Mouse (Mus musculus): ENCODE results near the gene Adam12.

The Adam12 gene

DNA sequence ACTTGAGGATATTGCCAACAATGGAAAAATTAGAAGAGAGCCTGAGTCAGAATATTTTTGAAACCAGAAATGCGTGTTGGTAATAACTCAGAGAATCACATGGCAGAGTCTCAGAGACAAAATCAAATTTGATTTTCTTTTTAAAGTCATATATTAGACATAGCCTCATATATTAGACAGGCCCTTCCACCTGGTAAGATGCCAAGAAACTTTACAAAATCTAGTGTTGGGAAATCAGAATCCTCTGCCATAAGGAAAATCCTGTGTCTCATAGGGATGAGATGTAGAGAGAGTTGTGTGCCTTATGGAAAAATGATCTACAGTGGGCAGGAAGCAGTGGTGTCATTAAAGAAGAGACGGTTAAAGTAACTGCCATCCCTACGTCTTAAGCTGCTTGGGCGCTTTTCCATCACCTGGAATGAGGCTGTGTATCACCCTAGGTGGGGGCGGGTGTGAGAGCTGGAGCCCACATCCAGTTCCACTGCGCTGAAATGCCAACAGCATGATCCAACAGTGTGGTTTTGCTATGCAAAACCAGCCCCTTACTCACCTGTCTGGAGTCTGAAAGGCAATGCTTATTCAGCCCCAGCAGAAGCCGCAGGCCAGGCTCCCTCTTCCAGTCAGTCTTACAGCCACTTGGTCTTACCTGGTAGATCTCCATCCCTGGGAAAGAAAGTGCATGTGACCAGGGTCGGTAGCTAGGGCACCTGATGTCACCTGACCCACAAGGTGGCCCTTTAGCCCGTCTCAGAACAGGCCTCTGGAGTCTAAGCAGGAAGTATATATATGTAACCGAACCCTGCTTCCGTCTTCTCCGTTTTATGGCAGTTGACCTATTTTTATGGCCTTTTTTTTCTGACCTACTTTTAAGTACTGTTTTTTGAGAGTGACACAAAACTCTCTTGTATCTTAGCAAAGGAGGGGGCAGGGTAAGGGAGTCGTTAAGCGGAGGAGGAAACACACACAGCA, at the start of gene Adam12:
TSS of gene Adam12 (minus strand) at position 769 of the 969 bp plus-strand sequence.
- no peak for DNase-seq (ENCODE audit: low read depth, low spot score)

DNA sequence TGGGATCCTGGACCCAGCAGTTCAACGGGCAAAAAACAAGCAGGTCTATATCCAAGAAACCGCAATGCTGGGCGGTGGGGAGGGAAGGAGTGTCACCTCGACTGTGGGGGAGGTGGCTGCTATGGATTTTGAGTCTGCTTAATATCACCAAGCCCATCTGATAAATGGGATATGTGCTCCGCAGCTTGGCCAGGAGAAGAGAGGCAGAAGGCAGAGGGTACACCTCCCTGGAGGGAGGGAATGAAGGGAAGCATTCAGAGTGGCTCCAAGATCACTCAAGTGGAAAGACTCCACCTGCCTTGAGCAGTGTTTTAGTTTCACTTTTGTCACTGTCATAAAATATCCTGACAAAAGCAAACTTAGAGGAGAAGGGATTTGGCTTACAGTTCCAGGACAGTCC, 41.0 kb upstream of the Adam12 start:
- DNase-seq (ENCODE audit: low read depth, low spot score): no peak

DNA sequence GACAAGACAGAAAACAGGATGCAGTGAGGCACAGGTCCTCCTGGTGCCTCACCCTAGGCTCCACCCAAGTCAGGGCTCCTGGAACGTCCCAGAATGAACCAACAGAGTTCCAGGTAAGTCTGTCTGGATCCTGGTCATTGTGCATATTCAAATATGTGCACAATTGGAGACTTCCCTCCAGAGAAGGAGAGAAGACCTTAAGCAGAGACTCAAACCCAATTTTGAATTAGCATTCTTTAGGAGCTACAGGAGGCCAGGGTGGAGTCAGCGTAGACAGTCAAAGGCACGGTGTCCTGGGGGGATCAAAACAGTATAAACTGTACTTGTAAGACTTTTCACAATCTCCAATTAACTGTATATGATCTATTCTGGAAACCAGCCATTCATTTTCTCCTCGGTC, 40.5 kb upstream of the Adam12 start:
- peak; percentile 87 for DNase-seq (ENCODE audit: low read depth, low spot score)

DNA sequence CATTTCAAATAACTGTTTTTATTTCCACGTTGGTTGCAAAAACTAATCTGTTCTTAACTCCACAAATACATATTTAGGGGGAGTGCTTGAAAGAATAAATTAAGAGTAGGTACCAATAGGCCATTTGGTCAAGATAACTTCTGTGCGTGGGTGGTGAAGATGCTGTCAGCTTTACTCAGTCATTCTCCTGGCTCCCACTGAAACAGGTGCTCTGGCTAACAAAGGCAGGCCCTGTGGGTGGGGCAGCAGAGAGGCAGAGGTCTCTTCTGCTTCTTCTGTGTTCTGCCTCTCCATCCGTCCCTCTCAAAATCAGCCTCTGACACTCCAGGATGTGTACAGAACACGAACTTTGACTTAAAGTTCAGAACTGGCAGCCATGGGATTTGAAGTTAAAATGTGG, 33.8 kb upstream of the Adam12 start:
- DNase-seq (ENCODE audit: low read depth, low spot score): no peak

DNA sequence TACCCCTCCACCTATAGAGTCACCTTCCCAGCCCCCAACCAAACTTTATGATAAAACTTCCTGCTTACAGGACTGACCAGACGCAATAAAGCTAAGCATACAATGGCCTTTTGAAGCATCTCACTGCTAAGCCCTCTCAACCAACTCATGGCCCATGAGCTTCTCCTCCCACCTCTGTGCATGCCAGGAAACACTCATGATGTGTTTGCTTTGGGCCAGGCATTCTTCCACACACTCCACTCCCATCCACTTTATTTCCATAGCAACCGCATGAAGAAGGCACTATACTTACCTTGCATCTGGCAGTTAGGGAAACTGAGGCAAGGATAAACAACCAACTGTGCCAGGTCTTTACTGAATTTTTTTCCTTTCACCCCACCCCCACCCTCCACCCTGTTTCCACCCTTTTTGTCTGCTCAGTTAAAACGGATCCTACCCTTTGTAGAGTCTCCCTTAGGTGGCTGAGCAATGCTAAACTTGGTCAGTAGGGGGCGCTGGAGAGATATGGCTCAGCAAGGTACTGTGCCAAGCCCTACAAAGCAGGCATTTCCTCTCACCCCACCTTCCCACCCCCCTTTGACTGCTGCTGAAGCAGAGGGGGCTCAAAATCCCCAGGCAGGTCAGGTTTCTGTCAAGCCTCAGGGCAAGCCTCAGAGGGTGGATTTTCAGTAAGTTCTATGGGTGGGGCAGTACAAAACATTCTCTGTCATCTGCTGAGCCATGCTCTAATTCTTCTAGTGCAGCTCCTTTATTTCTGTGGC, 31.4 kb upstream of the Adam12 start:
- DNase-seq (ENCODE audit: low read depth, low spot score): peak; percentile 66

DNA sequence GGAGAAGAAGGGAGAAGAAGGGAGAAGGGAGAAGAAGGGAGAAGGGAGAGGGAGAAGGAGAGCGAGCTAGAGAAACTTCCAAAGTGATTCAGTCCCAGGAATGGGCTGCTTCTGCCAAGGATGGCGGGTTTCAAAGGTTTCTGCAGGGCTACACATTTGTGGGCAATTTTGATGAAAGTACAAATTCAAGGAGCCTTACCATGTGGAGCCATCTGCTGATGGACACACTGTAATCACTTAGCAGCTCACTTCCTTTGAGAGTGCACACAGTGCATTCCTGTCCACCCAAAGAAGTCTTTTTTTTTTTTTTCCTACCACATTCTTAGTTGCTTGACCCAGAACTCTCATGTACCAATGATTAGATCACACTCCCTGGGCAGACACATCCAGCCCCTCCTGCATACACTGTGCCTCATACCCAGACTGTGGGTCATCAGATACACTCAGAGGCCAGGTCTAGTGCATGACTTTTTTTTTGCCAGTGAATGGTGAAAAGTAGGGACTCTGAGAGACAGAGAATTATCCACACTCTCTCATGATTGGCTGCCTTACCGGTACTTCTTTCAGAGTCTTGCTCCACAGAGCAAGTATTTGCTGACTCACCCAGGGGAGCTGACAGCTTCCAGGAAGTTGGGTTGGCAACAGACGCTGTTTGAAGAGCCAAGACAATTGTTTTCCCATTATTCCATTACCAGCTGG, 29.2 kb upstream of the Adam12 start:
- peak; percentile 10 for DNase-seq (ENCODE audit: low read depth, low spot score)

DNA sequence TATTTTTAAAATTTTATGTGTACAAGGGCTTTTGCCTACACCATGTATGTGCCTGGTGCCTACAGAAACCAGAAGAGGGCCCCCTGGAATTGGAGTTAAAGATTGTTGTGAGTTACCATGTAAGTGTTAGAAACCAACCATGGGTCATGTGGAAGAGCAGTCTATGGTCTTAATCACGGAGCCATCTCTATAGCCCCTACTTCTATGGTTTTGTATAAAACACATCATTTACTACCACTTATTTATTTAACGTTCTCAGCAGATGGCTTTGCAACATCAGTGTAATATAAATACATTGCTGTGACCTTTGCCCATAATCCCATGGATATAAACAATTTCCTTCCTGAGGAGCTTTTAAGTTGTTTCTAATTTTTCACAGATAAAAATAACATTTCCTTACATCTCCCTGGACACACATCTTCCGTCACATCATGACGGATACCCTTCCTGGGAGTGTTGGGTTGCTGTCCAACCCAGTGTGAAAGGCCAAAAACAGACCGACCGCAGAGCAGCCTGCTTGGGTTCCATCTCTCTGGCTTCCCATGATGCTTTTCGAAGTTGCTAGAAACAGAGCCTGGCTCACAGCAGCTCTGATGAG, 18.4 kb upstream of the Adam12 start:
- DNase-seq (ENCODE audit: low read depth, low spot score): no peak

DNA sequence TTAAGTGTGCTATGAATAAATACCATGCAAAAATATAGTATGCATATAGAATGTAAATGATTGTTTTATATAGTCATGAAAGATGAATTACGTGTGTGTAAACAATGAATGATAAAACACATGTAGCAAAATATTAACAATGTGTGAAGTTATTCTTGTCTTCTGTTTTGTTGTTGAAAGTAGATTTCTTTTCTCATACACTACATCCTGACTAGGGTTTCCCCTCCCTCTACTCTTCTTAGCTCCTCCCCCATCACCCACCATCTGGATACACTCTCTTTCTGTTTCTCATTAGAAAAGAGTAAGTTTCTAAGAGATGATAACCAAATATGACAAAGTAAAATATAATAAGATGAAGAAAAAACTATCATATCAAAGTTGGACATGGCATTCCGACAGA, 16.1 kb upstream of the Adam12 start:
- no peak for DNase-seq (ENCODE audit: low read depth, low spot score)

DNA sequence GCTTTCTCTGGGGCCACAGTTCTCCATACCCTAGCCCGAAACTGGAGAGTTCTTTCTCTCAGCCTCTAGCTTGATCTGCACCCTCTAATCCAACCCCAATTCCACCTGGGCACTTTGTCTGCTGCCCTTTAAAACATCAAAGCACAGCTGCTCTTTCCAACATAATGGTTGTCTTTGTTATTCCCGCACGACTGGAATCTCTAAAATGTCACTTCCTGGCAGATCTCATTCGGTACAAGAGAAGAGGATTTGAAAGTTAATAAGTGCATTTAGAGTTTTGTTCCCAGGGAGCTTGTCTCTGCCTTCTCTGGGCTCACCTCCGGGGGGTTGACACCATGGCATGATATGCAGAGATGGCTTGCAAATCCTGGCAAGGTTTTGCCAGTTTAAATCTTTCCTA, 14.7 kb upstream of the Adam12 start:
- peak; percentile 66 for DNase-seq (ENCODE audit: low read depth, low spot score)

DNA sequence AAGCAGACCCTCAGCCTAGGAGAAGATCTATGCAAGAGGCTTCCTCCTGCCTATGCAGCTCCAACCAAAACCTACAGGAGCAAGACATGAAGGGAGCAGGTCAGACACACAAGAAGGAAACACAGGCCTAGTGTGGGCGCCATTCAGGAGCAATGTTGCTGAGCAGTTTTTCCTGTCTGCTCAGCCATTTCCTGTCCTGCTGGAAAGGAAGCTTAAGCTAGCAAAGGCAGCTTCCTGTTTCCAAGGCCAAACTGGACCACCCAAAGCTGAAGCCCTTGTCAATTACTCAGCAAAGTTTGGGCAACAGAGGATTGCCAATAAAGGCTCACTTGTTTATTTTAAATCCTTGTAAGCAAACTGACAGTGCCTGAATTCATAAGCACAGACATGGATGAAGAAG, 10.8 kb upstream of the Adam12 start:
- DNase-seq (ENCODE audit: low read depth, low spot score): no peak

DNA sequence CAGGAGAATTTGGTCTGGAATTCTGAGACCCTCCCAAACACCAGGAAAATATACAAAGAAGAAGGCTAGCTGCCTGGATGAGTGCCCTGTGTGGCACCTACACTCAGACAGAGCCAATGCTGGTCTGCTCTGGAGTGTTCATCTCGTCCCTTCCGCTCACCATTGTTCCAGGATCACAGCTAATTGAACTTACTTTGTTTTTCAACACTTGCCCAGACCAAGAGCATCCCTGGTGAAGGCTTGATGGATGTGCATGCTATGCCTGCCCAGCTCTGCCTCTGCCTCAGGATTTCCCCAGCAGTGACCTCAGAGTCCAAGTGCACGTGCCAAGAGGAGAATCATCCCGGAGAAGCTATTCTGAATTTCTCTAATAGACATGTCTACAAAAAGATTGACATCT, 9.3 kb upstream of the Adam12 start:
- no peak for DNase-seq (ENCODE audit: low read depth, low spot score)

DNA sequence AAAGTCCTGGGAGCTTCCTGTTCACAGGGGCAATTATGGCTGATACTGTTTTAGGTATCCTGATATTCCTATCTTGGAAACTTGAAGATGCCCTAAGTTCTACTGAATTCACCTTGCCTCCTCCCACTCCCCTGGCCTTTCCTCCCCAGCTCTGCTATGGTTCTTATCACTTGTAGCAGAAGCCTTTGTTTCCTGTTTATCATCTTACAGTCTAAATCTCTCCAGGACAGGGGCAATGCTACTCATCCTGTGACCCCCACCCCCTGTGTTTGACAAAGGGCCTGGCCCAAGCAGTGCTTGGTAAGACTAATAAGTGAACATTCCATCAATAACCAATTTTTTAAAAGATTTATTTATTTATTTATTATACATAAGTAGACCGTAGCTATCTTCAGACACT, 8.6 kb upstream of the Adam12 start:
- no peak for DNase-seq (ENCODE audit: low read depth, low spot score)

DNA sequence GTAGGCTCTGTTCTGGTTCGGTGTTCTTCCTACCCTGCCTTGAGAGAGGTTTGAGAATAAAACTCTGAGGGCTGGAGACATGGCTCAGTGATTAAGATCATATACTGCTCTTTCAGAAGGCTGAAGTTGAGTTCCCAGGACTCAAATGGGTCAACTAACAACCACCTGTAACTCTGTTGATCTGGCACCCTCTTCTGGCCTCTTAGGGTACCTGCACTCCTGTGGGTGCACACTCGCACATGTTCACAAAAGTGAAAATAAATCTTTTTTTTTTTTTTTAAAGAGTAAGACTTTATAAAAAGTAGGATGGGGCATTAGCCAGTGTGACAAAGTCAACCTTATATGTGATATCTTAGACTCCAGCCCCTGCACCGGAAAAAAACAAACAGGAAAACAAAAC, 6.9 kb upstream of the Adam12 start:
- DNase-seq (ENCODE audit: low read depth, low spot score): peak; percentile 53

DNA sequence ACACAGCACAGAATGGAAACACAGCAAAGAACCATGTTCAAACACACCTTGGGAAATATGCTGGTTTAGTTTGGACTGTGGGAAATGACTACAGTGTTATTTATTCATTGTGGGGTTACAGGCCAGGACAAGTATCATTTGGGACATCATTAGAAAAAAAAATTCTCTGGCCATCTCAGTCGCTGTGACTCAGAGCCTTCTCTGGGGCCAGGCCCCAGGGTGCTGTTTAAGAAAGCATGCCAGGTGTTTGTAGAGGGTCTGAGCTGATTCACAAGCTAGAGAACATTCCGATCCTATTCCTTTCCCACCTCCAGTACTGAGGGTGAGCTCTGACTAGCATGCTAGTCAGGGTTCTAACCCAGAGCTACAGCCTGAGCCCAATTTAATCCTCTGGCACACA, 5.4 kb upstream of the Adam12 start:
- no peak for DNase-seq (ENCODE audit: low read depth, low spot score)

DNA sequence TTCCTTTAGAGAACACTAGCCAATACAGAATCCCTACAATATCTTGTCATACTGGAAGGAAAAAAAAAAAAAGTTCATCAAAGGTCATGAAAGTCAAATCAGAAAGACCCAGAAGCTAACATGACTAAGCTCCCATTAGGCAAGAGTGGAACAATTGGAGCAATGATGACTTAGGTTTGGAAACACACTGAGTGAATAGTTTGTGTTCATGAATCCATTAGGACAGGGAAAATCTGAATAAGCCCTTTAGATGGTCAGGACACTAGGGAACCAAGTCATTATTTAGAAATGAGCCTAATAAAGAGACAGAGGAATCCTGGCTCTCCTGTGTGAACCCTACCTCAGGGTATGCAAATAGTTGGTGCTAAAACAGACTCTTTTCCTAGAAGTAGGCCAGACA, 4.8 kb upstream of the Adam12 start:
- DNase-seq (ENCODE audit: low read depth, low spot score): no peak

DNA sequence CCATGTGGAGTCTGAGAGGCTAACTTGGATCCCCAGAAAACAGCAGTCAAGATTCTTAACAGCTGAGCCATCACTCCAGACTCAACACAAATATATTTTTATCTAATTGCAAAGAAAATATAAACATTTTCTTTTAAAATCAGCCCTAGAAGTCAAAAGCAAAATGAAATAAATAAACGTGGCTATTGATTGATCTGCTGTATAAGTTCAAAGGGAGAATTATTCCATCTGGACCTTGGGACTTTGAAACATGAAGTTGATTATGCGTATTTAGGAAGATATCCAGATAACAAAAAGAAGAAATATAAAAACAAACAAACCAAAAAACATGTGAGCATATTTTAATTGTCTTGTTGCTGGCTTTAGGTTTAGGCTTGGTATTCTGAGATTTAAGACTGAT, 3.6 kb upstream of the Adam12 start:
- no peak for DNase-seq (ENCODE audit: low read depth, low spot score)

DNA sequence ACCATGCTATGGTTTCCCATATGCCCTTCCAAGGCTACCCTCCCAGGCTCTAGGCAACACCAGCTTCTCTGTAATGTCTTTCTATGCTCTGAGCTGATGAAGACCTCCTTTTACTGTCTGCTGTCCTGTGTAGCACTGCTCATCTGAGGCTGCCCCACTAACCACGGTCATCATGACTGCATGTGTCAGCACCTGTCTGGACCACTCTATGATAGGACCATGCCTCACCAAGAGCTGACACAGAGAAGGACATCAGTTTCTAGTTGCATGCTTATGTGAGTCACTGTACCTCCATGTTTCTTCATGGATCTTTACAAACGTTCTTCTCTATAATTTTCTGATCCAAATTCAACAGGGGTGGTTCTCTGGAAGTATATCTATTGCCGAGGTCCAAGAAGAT, 1.2 kb downstream of the Adam12 start:
- no peak for DNase-seq (ENCODE audit: low read depth, low spot score)

DNA sequence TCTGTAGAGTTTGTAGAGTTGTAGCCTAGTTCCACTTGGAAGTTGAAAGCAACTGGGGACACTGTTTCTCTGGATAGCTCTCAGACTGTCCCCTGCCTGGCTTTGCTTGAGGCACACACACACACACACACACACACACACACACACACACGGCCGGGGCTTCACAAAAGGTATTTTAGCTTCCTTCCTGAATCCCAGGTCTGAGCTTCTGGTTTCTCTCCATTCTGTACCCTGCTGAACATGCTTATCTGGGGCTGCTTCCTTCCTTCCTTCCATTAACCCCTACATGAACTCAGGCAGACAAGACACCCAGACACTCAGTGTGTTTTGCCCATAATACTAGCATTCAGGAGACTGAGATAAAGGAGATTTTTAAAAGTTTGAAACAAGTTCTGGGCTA, 2.0 kb downstream of the Adam12 start:
- DNase-seq (ENCODE audit: low read depth, low spot score): no peak

DNA sequence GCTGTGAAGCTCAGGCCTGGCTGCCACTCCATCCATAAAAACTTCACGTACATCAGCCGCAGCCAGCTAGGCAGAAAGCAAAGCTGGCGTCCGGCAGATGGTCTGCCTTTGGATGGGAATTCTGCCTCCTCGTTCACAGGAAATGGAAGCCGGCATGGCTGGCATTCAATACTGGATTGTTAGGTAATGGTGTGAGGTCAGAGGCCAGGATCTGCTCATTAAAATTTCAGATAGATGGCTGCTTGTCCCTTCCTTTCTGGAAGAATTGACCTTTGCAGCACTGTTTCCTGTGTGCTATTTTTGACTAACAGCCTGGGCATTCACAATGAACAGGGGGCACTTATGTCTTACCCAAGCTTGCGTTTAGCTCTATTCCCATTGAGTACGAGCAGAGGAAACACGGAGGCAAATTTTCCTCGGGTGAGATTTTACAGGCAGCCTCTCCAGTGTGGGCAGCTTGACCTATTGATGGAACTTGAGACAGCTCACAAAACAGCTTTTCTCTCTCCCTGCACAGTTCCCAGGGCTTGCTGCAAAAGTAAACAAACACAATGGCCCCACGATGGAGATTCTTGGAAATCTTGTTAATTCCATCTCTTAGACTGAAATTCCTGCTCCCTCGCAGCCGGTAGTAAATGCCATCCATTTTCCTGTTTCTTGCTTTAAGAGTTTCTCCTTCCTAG, 4.0 kb downstream of the Adam12 start:
- DNase-seq (ENCODE audit: low read depth, low spot score): no peak

DNA sequence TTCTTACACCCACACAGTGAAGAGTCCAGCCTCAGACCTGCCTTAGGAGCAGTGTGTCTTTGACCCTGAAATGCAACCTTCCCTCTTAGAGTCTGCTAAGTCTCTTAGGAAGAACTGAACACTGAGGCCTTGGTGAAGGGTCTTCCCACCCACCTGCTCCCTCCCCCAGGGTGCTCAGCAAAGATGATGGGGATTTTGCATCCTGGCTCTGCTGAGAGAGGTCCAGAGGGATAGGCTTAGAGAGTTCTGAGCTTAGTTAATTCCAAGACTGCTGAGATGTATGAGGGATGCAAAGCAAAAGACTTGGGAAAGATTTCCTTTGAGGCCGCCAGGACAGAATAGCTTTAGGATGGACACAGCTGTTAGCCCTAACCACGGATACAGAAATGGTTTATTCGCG, 4.8 kb downstream of the Adam12 start:
- no peak for DNase-seq (ENCODE audit: low read depth, low spot score)

DNA sequence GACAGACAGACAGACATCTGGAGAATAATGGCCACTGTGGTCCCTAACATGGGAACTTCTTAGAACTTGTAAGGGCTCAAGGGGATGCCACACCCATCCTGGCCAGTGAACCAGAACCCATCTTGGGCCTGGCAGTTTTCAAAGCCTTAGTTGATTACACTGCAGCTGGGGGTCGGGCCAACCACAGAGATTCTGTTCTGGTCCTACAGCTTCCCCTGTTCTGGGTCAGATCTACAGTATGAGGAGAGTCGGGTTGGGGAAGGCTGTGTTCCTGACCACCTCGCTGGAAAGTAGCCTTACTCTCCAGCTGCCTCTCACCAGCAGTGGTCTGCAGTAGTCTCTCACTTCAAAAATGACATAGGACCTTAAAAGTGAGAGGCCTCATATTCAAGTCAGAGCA, 5.7 kb downstream of the Adam12 start:
- DNase-seq (ENCODE audit: low read depth, low spot score): no peak

All from R1 (cell line).